In genomic region chr10:79861230-79862048, GRCm38 (mm10) we compare ENCODE assay signal across 15 mouse cellular contexts. TPM values are rescaled to one million over a fixed set of nuclear protein-coding genes. Genes with fewer than 3 reads are reported as not detected.
DNase-seq lines count a peak whose midpoint lies in the region; ATAC-seq and TF ChIP-seq lines count a peak whose summit lies in the region.
"Had no signal": no experiment of that assay in that cellular context is flagged by ENCODE, and none has a peak within 500 bp of the region (broad histone marks: within the 10 kb centered on the region; RNA-seq: fewer than 3 reads in every experiment).

No protein-coding gene starts in this region.

- WGBS in kidney, embryonic 14.5 days = 66% methylated on average over 25 of the region's 25 CpGs
- WGBS in heart, adult 2 months = 71% methylated on average over 25 of the region's 25 CpGs

- no peak for TF ChIP-seq CTCF in E14TG2a.4 (conservative IDR thresholded peaks at IDR 0.05; ENCODE audit: low read length)
- TF ChIP-seq CTCF in heart, adult 2 months (IDR thresholded peaks at IDR 0.05) = no peak

- no peak for ATAC-seq in kidney, embryonic 14.5 days (ENCODE audit: low FRiP score, low TSS enrichment)
- ATAC-seq: forebrain, embryonic 15.5 days had no signal

- peak overlapping the region; percentile 24; the same call in 1 of the 2 replicates for H3K27ac ChIP-seq in kidney, embryonic 14.5 days (ENCODE audit: low read depth, low read length)
- no peak overlapping the region for H3K27ac ChIP-seq in heart, adult 2 months
- H3K27ac ChIP-seq: heart, embryonic 13.5 days had no signal

- H3K9ac ChIP-seq in kidney, embryonic 14.5 days (ENCODE audit: low read depth, low read length) = no peak overlapping the region
- H3K9ac ChIP-seq in heart, adult 2 months (ENCODE audit: low read depth, low read length) = no peak overlapping the region
- H3K9ac ChIP-seq: forebrain, embryonic 15.5 days; heart, embryonic 13.5 days had no signal

- no peaks in the 10 kb centered on the region for H3K27me3 ChIP-seq in E14TG2a.4 (ENCODE audit: insufficient read depth, low read length)
- no peaks in the 10 kb centered on the region for H3K27me3 ChIP-seq in kidney, embryonic 14.5 days (ENCODE audit: control insufficient read depth, insufficient read depth, low read length)
- no peaks in the 10 kb centered on the region for H3K27me3 ChIP-seq in heart, adult 2 months (ENCODE audit: control insufficient read depth, insufficient read depth, low read length)
- H3K27me3 ChIP-seq: forebrain, embryonic 15.5 days; heart, embryonic 13.5 days had no signal

- peaks cover 83% of the 10 kb centered on the region for H3K4me1 ChIP-seq in E14TG2a.4 (replicated peaks; ENCODE audit: low read depth, low read length)
- H3K4me1 ChIP-seq in kidney, embryonic 14.5 days (ENCODE audit: control insufficient read depth, insufficient read depth, low read length) = peaks cover 38% of the 10 kb centered on the region
- H3K4me1 ChIP-seq in heart, adult 2 months (ENCODE audit: control insufficient read depth, insufficient read depth, low read length) = peaks cover 28% of the 10 kb centered on the region

- peak overlapping the region; percentile 97 for H3K4me3 ChIP-seq in E14TG2a.4 (replicated peaks; ENCODE audit: low read length)
- no peak overlapping the region for H3K4me3 ChIP-seq in kidney, embryonic 14.5 days (ENCODE audit: low read length)
- H3K4me3 ChIP-seq in heart, adult 2 months = no peak overlapping the region
- H3K4me3 ChIP-seq: forebrain, embryonic 15.5 days; heart, embryonic 13.5 days had no signal

- no peak for TF ChIP-seq EP300 in heart, adult 2 months (IDR thresholded peaks at IDR 0.05; ENCODE audit: insufficient read depth, low read depth, low read length)

- peaks cover 5% of the 10 kb centered on the region for H3K79me2 ChIP-seq in heart, adult 2 months (replicated peaks; ENCODE audit: control insufficient read depth, insufficient read depth, low read length)

- no peak overlapping the region for H3K4me2 ChIP-seq in kidney, embryonic 14.5 days (replicated peaks; ENCODE audit: low read depth, low read length)
- H3K4me2 ChIP-seq: forebrain, embryonic 15.5 days; heart, embryonic 13.5 days had no signal

- no peaks in the 10 kb centered on the region for H3K9me3 ChIP-seq in E14TG2a.4 (ENCODE audit: low read length)
- H3K9me3 ChIP-seq in kidney, embryonic 14.5 days (ENCODE audit: control insufficient read depth, low read length) = no peaks in the 10 kb centered on the region
- H3K9me3 ChIP-seq: forebrain, embryonic 15.5 days; heart, embryonic 13.5 days had no signal

- TF ChIP-seq POLR2A in heart, adult 2 months (IDR thresholded peaks at IDR 0.05; ENCODE audit: insufficient read depth, low read depth, low read length) = no peak

- H3K36me3 ChIP-seq in E14TG2a.4 (ENCODE audit: insufficient read depth, low read length) = peaks cover 92% of the 10 kb centered on the region
- peaks cover 93% of the 10 kb centered on the region for H3K36me3 ChIP-seq in kidney, embryonic 14.5 days (ENCODE audit: control insufficient read depth, insufficient read depth, low read length)
- H3K36me3 ChIP-seq in heart, adult 2 months (ENCODE audit: control insufficient read depth, insufficient read depth, low read length) = peaks cover 8% of the 10 kb centered on the region; the same call in 1 of the 2 replicates

- intact Hi-C loops in left cerebral cortex, postnatal 14 days (cut with DNase I) = no loop called here
- intact Hi-C loops in heart, adult 2 months (cut with DNase I) = no loop called here

- DNase-seq in embryo, embryonic 11 days = peak; percentile 25
- no peak for DNase-seq in embryo, embryonic 10.5 days (ENCODE audit: low spot score)
- DNase-seq in cerebellum, postnatal 10 days = peak; percentile 74 to 75
- no peak for DNase-seq in left cerebral cortex, postnatal 14 days (ENCODE audit: low spot score in 2 of 2)
- no peak for DNase-seq in heart, adult 2 months
- DNase-seq in c-Kit-positive CD71-positive TER-119-positive erythroid progenitor cells, embryonic 14.5 days (ENCODE audit: low spot score) = no peak
- DNase-seq: thymus, adult 18-20 months had no signal

RNA-seq across cellular contexts. Expression of gene Ptbp1, which starts 7.2 kb away (rescaled TPM):
- 279 and 333 TPM in 2 replicates for polyA plus RNA-seq in kidney, embryonic 14.5 days (2014; fragmentation: Nextera tagmentation; extraction: Ambion mirVana)
- total RNA-seq in left cerebral cortex, postnatal 14 days (2021) = 10 to 100 TPM; 52.1 to 61.1 TPM
- total RNA-seq in heart, adult 2 months (2021) = 10 to 100 TPM; 43.9 to 51.8 TPM
- 47.5 and 52.6 TPM in 2 replicates for polyA plus RNA-seq in heart, adult 2 months (2012; rRNA removed)

RNA-seq across cellular contexts. Expression of gene Prtn3, which starts 12.8 kb away (rescaled TPM):
- polyA plus RNA-seq in kidney, embryonic 14.5 days (2014; fragmentation: Nextera tagmentation; extraction: Ambion mirVana) = 9.6 and 11.1 TPM in 2 replicates
- 1 to 10 TPM; 2.3 to 3.1 TPM for total RNA-seq in left cerebral cortex, postnatal 14 days (2021)
- 1 to 10 TPM in 1 of 2 experiments, under 1 TPM in 1; 0.55 to 1.2 TPM for total RNA-seq in heart, adult 2 months (2021)
- polyA plus RNA-seq in heart, adult 2 months (2012; rRNA removed) = 0.84 TPM in 1 of 2 replicates, not detected in the other
- polyA plus RNA-seq: C2C12 had no signal

RNA-seq across cellular contexts. Expression of gene Plppr3, which starts 13.0 kb away (rescaled TPM):
- polyA plus RNA-seq in kidney, embryonic 14.5 days (2014; fragmentation: Nextera tagmentation; extraction: Ambion mirVana) = 58.8 and 59.7 TPM in 2 replicates
- 10 to 100 TPM; 68.3 to 71.2 TPM for total RNA-seq in left cerebral cortex, postnatal 14 days (2021)
- total RNA-seq in heart, adult 2 months (2021) = under 1 TPM; 0.20 to 0.31 TPM
- 0.50 and 0.80 TPM in 2 replicates for polyA plus RNA-seq in heart, adult 2 months (2012; rRNA removed)

RNA-seq across cellular contexts. Expression of gene Elane, which starts 24.6 kb away (rescaled TPM):
- polyA plus RNA-seq in kidney, embryonic 14.5 days (2014; fragmentation: Nextera tagmentation; extraction: Ambion mirVana) = not detected in 2 replicates
- not detected for total RNA-seq in left cerebral cortex, postnatal 14 days (2021)
- total RNA-seq in heart, adult 2 months (2021) = not detected
- polyA plus RNA-seq in heart, adult 2 months (2012; rRNA removed) = 0.23 TPM in 1 of 2 replicates, not detected in the other
- total RNA-seq: layer of hippocampus, adult 8-10 months had no signal
- polyA plus RNA-seq: C2C12; forebrain, embryonic 15.5 days had no signal

RNA-seq across cellular contexts. Expression of gene Cfd, which starts 29.2 kb away (rescaled TPM):
- polyA plus RNA-seq in kidney, embryonic 14.5 days (2014; fragmentation: Nextera tagmentation; extraction: Ambion mirVana) = not detected in 2 replicates
- not detected for total RNA-seq in left cerebral cortex, postnatal 14 days (2021)
- 10 to 100 TPM; 22.9 to 98.7 TPM for total RNA-seq in heart, adult 2 months (2021)
- 85.9 and 490 TPM in 2 replicates for polyA plus RNA-seq in heart, adult 2 months (2012; rRNA removed)
- total RNA-seq: common myeloid progenitor, adult 5-6 weeks had no signal
- polyA plus RNA-seq: C2C12; forebrain, embryonic 15.5 days; heart, embryonic 13.5 days; liver, embryonic 16.5 days had no signal

Comparison
In these comparisons a context has a peak if more than half of its experiments do, and no peak if none do; other contexts are left out.
1. DNase-seq: peak in embryo, embryonic 11 days (single experiment) and cerebellum, postnatal 10 days (2 of 2); none in embryo, embryonic 10.5 days (single experiment), left cerebral cortex, postnatal 14 days (0 of 2), heart, adult 2 months (0 of 2) and c-Kit-positive CD71-positive TER-119-positive erythroid progenitor cells, embryonic 14.5 days (single experiment).
2. RNA of gene Plppr3, which starts 13.0 kb away (total RNA-seq): 68.3 to 71.2 TPM in left cerebral cortex, postnatal 14 days; 0.20 to 0.31 TPM in heart, adult 2 months; every median in the first group is over 10 times any median in the second.